Mouse (Mus musculus) colon, adult 2 months (tissue): ENCODE results near the gene Clvs2. TPM values are rescaled to one million over a fixed set of nuclear protein-coding genes. Genes with fewer than 3 reads are reported as not detected.

ENCODE experiments used
- polyA plus RNA-seq: library from polyadenylated mRNA; depleted of rRNA; stranded (reverse); fragments of >200 nt; gene quantifications from 2 replicates; pipeline ENCODE4 v1.2.3, GENCODE M21; 2012; rRNA removed

Clvs2 gene
- polyA plus RNA-seq: 0.91 and 0.97 TPM in 2 replicates

GRCm38 (mm10) chr10:33624131-33624879 is at the start of gene Clvs2:
Gene Clvs2 (minus strand): TSS chr10:33624769.

Other genes with a start within 250 kb of the Clvs2 start
- gene Sult3a2, start 161.9 kb upstream of the Clvs2 start, polyA plus RNA-seq: not detected in 2 replicates
- not detected in 2 replicates for gene Sult3a1, start 233.0 kb upstream of the Clvs2 start, polyA plus RNA-seq